Mouse (Mus musculus): ENCODE data around the gene Ddx39b.

- TF ChIP-seq GATA1 (IDR thresholded peaks at IDR 0.05; ENCODE audit: low read length) (no peak), TAL1 (IDR thresholded peaks at IDR 0.05; ENCODE audit: low read length) (no peak)
Observed at GRCm38 (mm10) chr17:35232659-35233058, 8.9 kb upstream of the Ddx39b start.
